Mouse (Mus musculus) midbrain, embryonic 12.5 days (tissue): ENCODE results near the gene Tle6. TPM values are rescaled to one million over a fixed set of nuclear protein-coding genes. Genes with fewer than 3 reads are reported as not detected.
A peak's percentile ranks its signal among the peaks of the same experiment; 100 is the strongest.
"Not testable (repeated sequence)": the region's sequence is repeated elsewhere in the genome, so short reads cannot be mapped to it uniquely, and the experiment has no call there.

Experiments used
- ATAC-seq: fragments of 200-750 bp; cut with Nextera tagmentation; 2 replicates; pipeline ENCODE4 v1.8.0; 2017; ENCODE audit warnings: low read depth, moderate TSS enrichment, moderate library complexity; ENCODE audit not compliant: low FRiP score
- H3K27ac ChIP-seq: fragments of 300-500 bp; sonication (generic); replicated peaks from 2 replicates; pipeline ENCODE4 v1.5.1; 2016; ENCODE audit warnings: mild to moderate bottlenecking
- H3K27me3 ChIP-seq: fragments of 300-500 bp; sonication (generic); 2 replicates; pipeline ENCODE4 v1.6.1; 2016; ENCODE audit warnings: mild to moderate bottlenecking
- H3K36me3 ChIP-seq: fragments of 300-500 bp; sonication (generic); 2 replicates; pipeline ENCODE4 v1.6.1; 2016
- H3K4me1 ChIP-seq: fragments of 300-500 bp; sonication (generic); 2 replicates; pipeline ENCODE4 v1.6.1; 2016
- H3K4me2 ChIP-seq: fragments of 300-500 bp; sonication (generic); replicated peaks from 2 replicates; pipeline ENCODE4 v1.6.1; 2016; ENCODE audit warnings: mild to moderate bottlenecking, moderate library complexity
- H3K4me3 ChIP-seq: fragments of 300-500 bp; sonication (generic); 2 replicates; pipeline ENCODE4 v1.5.1; 2016; ENCODE audit warnings: mild to moderate bottlenecking
- H3K9ac ChIP-seq: fragments of 300-500 bp; sonication (generic); replicated peaks from 2 replicates; pipeline ENCODE4 v1.6.1; 2016; ENCODE audit warnings: mild to moderate bottlenecking, moderate library complexity
- H3K9me3 ChIP-seq: fragments of 300-500 bp; sonication (generic); 2 replicates; pipeline ENCODE4 v1.6.1; 2016; ENCODE audit warnings: mild to moderate bottlenecking
- WGBS: fragments of 180-500 bp; shearing (Covaris S2); methylation state at CpG from one replicate; pipeline ENCODE4 v1.1.7; 2016; 5-methylcytosine and 5-hydroxymethylcytosine counted together
- polyA plus RNA-seq: library from polyadenylated mRNA; unstranded; fragments of >200 nt; fragmentation: Nextera tagmentation; extraction: Ambion mirVana; gene quantifications from 2 replicates; pipeline ENCODE4 v1.2.1, GENCODE M21; 2016

Gene Tle6
- polyA plus RNA-seq, result 2.9 and 5.1 TPM in 2 replicates

- no peak within 1 kb of the TSS for H3K27ac ChIP-seq
- WGBS, result under 1% methylated on average over 26 of the region's 28 CpGs
- peak within 1 kb of the TSS; percentile 24 for H3K4me3 ChIP-seq
- ATAC-seq, result peak; percentile 76
- peaks cover 55% of the 10 kb centered on the region for H3K4me1 ChIP-seq
- H3K27me3 ChIP-seq, result peaks cover 66% of the 10 kb centered on the region
- peak within 1 kb of the TSS; percentile 44 for H3K4me2 ChIP-seq
- H3K36me3 ChIP-seq, result no peaks in the 10 kb centered on the region
- H3K9me3 ChIP-seq, result no peaks in the 10 kb centered on the region
- no peak within 1 kb of the TSS for H3K9ac ChIP-seq
These were observed at the start of gene Tle6 for GRCm38 (mm10) chr10:81600738-81601203. Gene Tle6, minus strand, starts transcription at chr10:81601073.

- H3K4me3 ChIP-seq, result peak within 1 kb of the TSS; percentile 59
- peak within 1 kb of the TSS; percentile 63 for H3K4me2 ChIP-seq
- peaks cover 14% of the 10 kb centered on the region; the same call in 1 of the 2 replicates for H3K9me3 ChIP-seq
- not testable (repeated sequence) for H3K27me3 ChIP-seq, H3K4me1 ChIP-seq
- peaks cover 23% of the 10 kb centered on the region for H3K36me3 ChIP-seq
- peak; percentile 97 for ATAC-seq
- 5% methylated on average over 31 of the region's 52 CpGs for WGBS
- H3K27ac ChIP-seq, result peak within 1 kb of the TSS; percentile 81
- peak within 1 kb of the TSS; percentile 67 for H3K9ac ChIP-seq
These were observed 48.2 kb upstream of the Tle6 start, which contains the start of gene Gm10778 for GRCm38 (mm10) chr10:81648803-81649775. Gene Gm10778, plus strand, starts transcription at chr10:81649059.

GRCm38 (mm10) chr10:81646015-81646555, 45.2 kb upstream of the Tle6 start:
- no peak for ATAC-seq
- no peak overlapping the region for H3K27ac ChIP-seq
- H3K27me3 ChIP-seq, result peaks cover 8% of the 10 kb centered on the region
- H3K4me2 ChIP-seq, result no peak overlapping the region
- peaks cover 6% of the 10 kb centered on the region; the same call in 1 of the 2 replicates for H3K36me3 ChIP-seq
- 0 out of 2 replicates have a peak, but pooled peaks cover 5% of the 10 kb centered on the region for H3K9me3 ChIP-seq
- no peak overlapping the region for H3K4me3 ChIP-seq
- H3K9ac ChIP-seq, result no peak overlapping the region
- WGBS, result 80% methylated on average over 7 of the region's 7 CpGs
- H3K4me1 ChIP-seq, result peaks cover 24% of the 10 kb centered on the region

GRCm38 (mm10) chr10:81645391-81645790, 44.5 kb upstream of the Tle6 start:
- 86% methylated on average over 4 of the region's 4 CpGs for WGBS
- peaks cover 8% of the 10 kb centered on the region for H3K27me3 ChIP-seq
- peaks cover 24% of the 10 kb centered on the region for H3K4me1 ChIP-seq
- H3K4me3 ChIP-seq, result no peak overlapping the region
- ATAC-seq, result no peak
- H3K9ac ChIP-seq, result no peak overlapping the region
- no peaks in the 10 kb centered on the region for H3K9me3 ChIP-seq
- H3K27ac ChIP-seq, result no peak overlapping the region
- H3K4me2 ChIP-seq, result no peak overlapping the region
- 0 out of 2 replicates have a peak, but pooled peaks cover under 1% of the 10 kb centered on the region for H3K36me3 ChIP-seq

DNA sequence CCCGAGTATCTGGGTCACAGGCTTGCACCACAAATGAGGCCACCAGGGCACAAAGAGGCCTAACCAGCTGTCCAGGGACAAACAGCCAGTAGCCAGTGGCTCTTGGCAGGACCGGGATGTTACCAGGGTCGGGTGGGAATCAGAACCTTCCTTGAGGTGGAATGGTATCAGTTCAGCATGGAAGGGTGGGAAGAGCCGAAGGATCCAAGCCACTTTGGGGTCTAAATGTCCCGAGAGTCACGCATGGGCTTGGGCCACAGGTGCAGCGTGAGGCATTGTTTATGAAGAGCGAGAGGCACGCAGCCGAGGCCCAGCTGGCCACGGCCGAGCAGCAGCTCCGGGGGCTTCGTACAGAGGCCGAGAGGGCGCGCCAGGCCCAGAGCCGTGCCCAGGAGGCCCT, 43.8 kb upstream of the Tle6 start:
- Histone ChIP-seq H3K4me2 (no peak overlapping the region), H3K4me3 (no peak overlapping the region)

DNA sequence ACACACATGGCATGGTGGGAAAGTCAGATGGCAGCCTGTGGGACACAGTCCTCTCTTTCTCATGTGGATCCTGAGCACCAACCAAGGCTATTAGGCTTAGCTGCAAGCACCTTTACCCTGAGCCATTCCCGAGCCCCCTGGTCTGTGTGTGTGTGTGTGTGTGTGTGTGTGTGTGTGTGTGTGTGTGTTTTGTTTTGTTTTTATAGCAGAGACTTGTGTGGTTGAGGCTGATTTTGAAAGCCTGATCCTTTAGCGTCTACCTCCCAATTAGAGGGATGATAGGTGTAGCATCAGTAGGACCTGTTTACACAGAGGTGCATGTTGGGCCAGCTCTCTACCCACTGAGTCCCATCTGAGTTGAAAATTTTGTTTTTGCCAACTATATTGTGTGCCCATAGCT, 43.3 kb upstream of the Tle6 start:
- Histone ChIP-seq H3K4me3 (peak overlapping the region; percentile 71), H3K9ac (peak overlapping the region; percentile 88; the same call in 1 of the 2 replicates), H3K27ac (peak overlapping the region; percentile 97), H3K9me3 (no peaks in the 10 kb centered on the region), H3K27me3 (peaks cover 8% of the 10 kb centered on the region), H3K4me1 (peaks cover 24% of the 10 kb centered on the region), H3K36me3 (no peaks in the 10 kb centered on the region), H3K4me2 (peak overlapping the region; percentile 89)
- WGBS, result 68% methylated on average over 2 of the region's 2 CpGs
- peak; percentile 5; the same call in 1 of the 2 replicates for ATAC-seq

More for the DNA sequence above, 43.8 kb upstream of the Tle6 start:
- Histone ChIP-seq H3K27ac (no peak overlapping the region), H3K9me3 (no peaks in the 10 kb centered on the region), H3K27me3 (peaks cover 8% of the 10 kb centered on the region), H3K4me1 (peaks cover 24% of the 10 kb centered on the region), H3K36me3 (no peaks in the 10 kb centered on the region), H3K9ac (no peak overlapping the region)
- no peak for ATAC-seq
- 91% methylated on average over 18 of the region's 18 CpGs for WGBS

GRCm38 (mm10) chr10:81643449-81644055, 42.7 kb upstream of the Tle6 start:
- H3K36me3 ChIP-seq, result no peaks in the 10 kb centered on the region
- peak; percentile 89 for ATAC-seq
- H3K4me1 ChIP-seq, result peaks cover 24% of the 10 kb centered on the region
- H3K9me3 ChIP-seq, result no peaks in the 10 kb centered on the region
- H3K27me3 ChIP-seq, result peaks cover 8% of the 10 kb centered on the region
- peak overlapping the region; percentile 89 for H3K4me2 ChIP-seq
- peak overlapping the region; percentile 71 for H3K4me3 ChIP-seq
- H3K9ac ChIP-seq, result peak overlapping the region; percentile 88
- WGBS, result under 1% methylated on average over 70 of the region's 75 CpGs
- H3K27ac ChIP-seq, result peak overlapping the region; percentile 97

GRCm38 (mm10) chr10:81642648-81643448, 42.0 kb upstream of the Tle6 start:
- H3K4me2 ChIP-seq, result peak overlapping the region; percentile 89
- H3K9ac ChIP-seq, result peak overlapping the region; percentile 88
- peak overlapping the region; percentile 97 for H3K27ac ChIP-seq
- peaks cover 8% of the 10 kb centered on the region for H3K27me3 ChIP-seq
- no peak for ATAC-seq
- H3K4me3 ChIP-seq, result peak overlapping the region; percentile 71
- no peaks in the 10 kb centered on the region for H3K36me3 ChIP-seq
- H3K9me3 ChIP-seq, result no peaks in the 10 kb centered on the region
- H3K4me1 ChIP-seq, result peaks cover 24% of the 10 kb centered on the region
- WGBS, result 21% methylated on average over 24 of the region's 24 CpGs

- Histone ChIP-seq H3K27ac (no peak overlapping the region), H3K4me2 (peak overlapping the region; percentile 89), H3K36me3 (no peaks in the 10 kb centered on the region), H3K4me3 (0 out of 2 replicates have a peak overlapping the region, but pooled peaks have one; percentile 71), H3K4me1 (peaks cover 24% of the 10 kb centered on the region), H3K27me3 (peaks cover 8% of the 10 kb centered on the region), H3K9me3 (no peaks in the 10 kb centered on the region), H3K9ac (peak overlapping the region; percentile 88; the same call in 1 of the 2 replicates)
- no peak for ATAC-seq
- WGBS, result 72% methylated on average over 8 of the region's 8 CpGs
These were observed 41.2 kb upstream of the Tle6 start for GRCm38 (mm10) chr10:81641978-81642647.

DNA sequence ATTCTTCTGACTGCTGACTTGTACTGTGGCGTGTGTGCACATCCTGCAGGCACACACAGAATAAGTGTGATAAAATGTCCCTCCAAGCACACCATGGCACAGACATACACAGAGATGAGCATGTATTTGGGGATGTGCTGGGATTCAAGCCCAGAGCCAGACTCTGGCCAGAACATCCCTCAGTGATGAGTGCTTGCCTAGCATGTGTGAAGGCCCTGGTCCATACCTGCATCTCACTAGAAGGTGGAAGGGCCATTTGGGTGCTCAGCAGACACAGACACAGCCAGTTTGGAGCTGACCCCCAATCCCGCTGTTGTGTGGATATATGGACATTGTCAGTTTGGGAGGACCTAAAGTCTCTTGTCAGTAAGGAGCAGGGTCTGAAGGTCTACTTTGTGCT, 40.7 kb upstream of the Tle6 start:
- H3K4me2 ChIP-seq, result no peak overlapping the region
- no peaks in the 10 kb centered on the region for H3K36me3 ChIP-seq
- H3K9me3 ChIP-seq, result no peaks in the 10 kb centered on the region
- no peak overlapping the region for H3K27ac ChIP-seq
- peaks cover 6% of the 10 kb centered on the region for H3K27me3 ChIP-seq
- peaks cover 24% of the 10 kb centered on the region for H3K4me1 ChIP-seq
- 90% methylated on average over 2 of the region's 2 CpGs for WGBS
- no peak overlapping the region for H3K4me3 ChIP-seq
- ATAC-seq, result no peak
- 0 out of 2 replicates have a peak overlapping the region, but pooled peaks have one; percentile 2 for H3K9ac ChIP-seq
